Mouse (Mus musculus): Measurements from ENCODE around the gene Knstrn. TPM values are rescaled to one million over a fixed set of nuclear protein-coding genes. Genes with fewer than 3 reads are reported as not detected.
A peak's percentile ranks its signal among the peaks of the same experiment; 100 is the strongest.

Knstrn gene
- total and polyA plus RNA-seq, 3 experiments, result 80.6 to 138 (median 132) TPM

- Histone ChIP-seq H3K36me3 (ENCODE audit: control insufficient read depth in 1 of 2, insufficient read depth in 2 of 2, low read length in 2 of 2) (peaks cover 0 to 2% of the 10 kb centered on the region in 2 experiments; a peak in 1 of 4 replicates), H3K27me3 (ENCODE audit: control insufficient read depth in 1 of 2, insufficient read depth in 2 of 2, low read length in 2 of 2) (no peaks in the 10 kb centered on the region), H3K27ac (ENCODE audit: control insufficient read depth, low read depth, low read length) (no peak overlapping the region)
These were observed 20.2 kb upstream of the Knstrn start for GRCm38 (mm10) chr2:118793636-118794035.

GRCm38 (mm10) chr2:118802542-118803118 lies 11.2 kb upstream of the Knstrn start:
- peaks cover 0 to 38% of the 10 kb centered on the region in 2 experiments; a peak in 2 of 4 replicates for H3K36me3 ChIP-seq (ENCODE audit: control insufficient read depth in 1 of 2, insufficient read depth in 2 of 2, low read length in 2 of 2)
- H3K9me3 ChIP-seq (replicated peaks; ENCODE audit: insufficient read depth, low read length), result no peaks in the 10 kb centered on the region
- no peak overlapping the region for H3K9ac ChIP-seq (ENCODE audit: control insufficient read depth, low read depth, low read length, poor library complexity, severe bottlenecking)
- H3K4me1 ChIP-seq (ENCODE audit: control insufficient read depth in 1 of 2, insufficient read depth in 2 of 2, low read length in 2 of 2), result peaks cover 14 to 36% of the 10 kb centered on the region in 2 experiments
- H3K27ac ChIP-seq (ENCODE audit: control insufficient read depth, low read depth, low read length), result 0 out of 2 replicates have a peak overlapping the region, but pooled peaks have one; percentile 17
- no peaks in the 10 kb centered on the region for H3K79me2 ChIP-seq (ENCODE audit: control insufficient read depth, insufficient read depth, low read length, poor library complexity)
- H3K4me3 ChIP-seq (ENCODE audit: control insufficient read depth in 1 of 2, insufficient read depth in 1 of 2, low read depth in 2 of 2, low read length in 2 of 2), result no peak overlapping the region
- H3K27me3 ChIP-seq (ENCODE audit: control insufficient read depth in 1 of 2, insufficient read depth in 2 of 2, low read length in 2 of 2), result no peaks in the 10 kb centered on the region
- DNase-seq (ENCODE audit: low read depth, low spot score), result peak; percentile 49
- TF ChIP-seq SIN3A (IDR thresholded peaks at IDR 0.05; ENCODE audit: low read length) (no peak), ZNF384 (IDR thresholded peaks at IDR 0.05; ENCODE audit: low read depth, low read length) (no peak), ZMIZ1 (IDR thresholded peaks at IDR 0.05; ENCODE audit: low read depth, low read length) (no peak), MAX (IDR thresholded peaks at IDR 0.05; ENCODE audit: low read length) (no peak), TBP (IDR thresholded peaks at IDR 0.05; ENCODE audit: low read depth, low read length) (no peak), GATA1 (IDR thresholded peaks at IDR 0.05; ENCODE audit: low read depth, low read length) (no peak; the same call in 1 of the 2 replicates), CHD2 (IDR thresholded peaks at IDR 0.05; ENCODE audit: low read length) (no peak), MAZ (IDR thresholded peaks at IDR 0.05; ENCODE audit: low read depth, low read length) (no peak), MAFK (IDR thresholded peaks at IDR 0.05; ENCODE audit: borderline replicate concordance, low read depth, low read length) (peak; percentile 76; the same call in 1 of the 2 replicates), EP300 (IDR thresholded peaks at IDR 0.05; ENCODE audit: low read depth in 1 of 2, low read length in 2 of 2) (peak in 1 of 2 experiments; percentile 29; a peak in 1 of 4 replicates), POLR2A (IDR thresholded peaks at IDR 0.05; ENCODE audit: control insufficient read depth in 1 of 2, insufficient read depth in 1 of 2, low read depth in 1 of 2, low read length in 2 of 2, poor library complexity in 1 of 2) (peak in 1 of 2 experiments; percentile 30; a peak in 1 of 4 replicates)

More at GRCm38 (mm10) chr2:118793636-118794035, 20.2 kb upstream of the Knstrn start:
- DNase-seq (ENCODE audit: low read depth, low spot score), result peak; percentile 51
- Histone ChIP-seq H3K9me3 (replicated peaks; ENCODE audit: insufficient read depth, low read length) (no peaks in the 10 kb centered on the region), H3K79me2 (ENCODE audit: control insufficient read depth, insufficient read depth, low read length, poor library complexity) (no peaks in the 10 kb centered on the region), H3K4me3 (ENCODE audit: control insufficient read depth in 1 of 2, insufficient read depth in 1 of 2, low read depth in 2 of 2, low read length in 2 of 2) (no peak overlapping the region), H3K9ac (ENCODE audit: control insufficient read depth, low read depth, low read length, poor library complexity, severe bottlenecking) (no peak overlapping the region), H3K4me1 (ENCODE audit: control insufficient read depth in 1 of 2, insufficient read depth in 2 of 2, low read length in 2 of 2) (peaks cover 0 to 15% of the 10 kb centered on the region in 2 experiments; a peak in 2 of 4 replicates)
- TF ChIP-seq MAFK (IDR thresholded peaks at IDR 0.05; ENCODE audit: borderline replicate concordance, low read depth, low read length) (no peak), MAX (IDR thresholded peaks at IDR 0.05; ENCODE audit: low read length) (no peak), POLR2A (IDR thresholded peaks at IDR 0.05; ENCODE audit: control insufficient read depth in 1 of 2, insufficient read depth in 1 of 2, low read depth in 1 of 2, low read length in 2 of 2, poor library complexity in 1 of 2) (no peak), NRF1 (IDR thresholded peaks at IDR 0.05; ENCODE audit: insufficient read depth, low read depth, low read length, poor library complexity, severe bottlenecking) (no peak), ELF1 (IDR thresholded peaks at IDR 0.05; ENCODE audit: low read depth, low read length) (no peak), CTCF (IDR thresholded peaks at IDR 0.05 in 2 of 3, conservative IDR thresholded peaks at IDR 0.05 in 1 of 3; ENCODE audit: control insufficient read depth in 1 of 3, insufficient read depth in 1 of 3, low read depth in 2 of 3, low read length in 3 of 3, poor library complexity in 1 of 3, severe bottlenecking in 1 of 3) (no peak), SIN3A (IDR thresholded peaks at IDR 0.05; ENCODE audit: low read length) (no peak), TCF12 (IDR thresholded peaks at IDR 0.05; ENCODE audit: low read depth, low read length) (no peak), USF1 (IDR thresholded peaks at IDR 0.05; ENCODE audit: low read depth, low read length) (no peak), ETS1 (IDR thresholded peaks at IDR 0.05; ENCODE audit: low read depth, low read length) (no peak), JUND (IDR thresholded peaks at IDR 0.05; ENCODE audit: low read depth, low read length) (no peak)

All from MEL (cell line).